Mouse (Mus musculus): ENCODE measurements around the gene Herpud2. TPM values are rescaled to one million over a fixed set of nuclear protein-coding genes. Genes with fewer than 3 reads are reported as not detected.

The Herpud2 gene
- 10 to 100 TPM; 53.6 to 57.1 (median 55.8) TPM for total RNA-seq (2022)

- peak; percentile 69 to 89 for DNase-seq (ENCODE audit: low spot score in 2 of 2)
These were observed at the start of gene Herpud2 for GRCm38 (mm10) chr9:25151611-25152241. Gene Herpud2 (minus strand): TSS chr9:25151820.

DNA sequence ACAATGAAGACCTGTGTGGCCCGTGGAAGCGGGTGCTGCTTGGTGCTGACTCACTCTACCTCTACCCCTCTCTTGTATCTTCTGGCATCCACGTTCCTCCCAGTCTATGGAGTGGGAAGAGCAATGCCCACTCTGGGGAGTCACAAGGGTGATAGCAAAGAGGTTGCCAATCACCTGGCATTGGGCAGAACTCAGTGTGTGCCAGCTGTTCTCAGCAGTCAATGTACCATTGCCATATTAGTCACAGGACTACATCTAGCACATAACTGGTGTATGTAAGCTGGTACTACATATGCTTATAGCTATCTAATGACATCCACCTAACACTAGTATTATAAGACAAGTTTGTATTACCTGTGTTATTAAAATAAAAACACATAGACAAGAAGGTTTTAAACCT is 49.4 kb upstream of the Herpud2 start:
- DNase-seq (ENCODE audit: low spot score in 2 of 2) = no peak

DNA sequence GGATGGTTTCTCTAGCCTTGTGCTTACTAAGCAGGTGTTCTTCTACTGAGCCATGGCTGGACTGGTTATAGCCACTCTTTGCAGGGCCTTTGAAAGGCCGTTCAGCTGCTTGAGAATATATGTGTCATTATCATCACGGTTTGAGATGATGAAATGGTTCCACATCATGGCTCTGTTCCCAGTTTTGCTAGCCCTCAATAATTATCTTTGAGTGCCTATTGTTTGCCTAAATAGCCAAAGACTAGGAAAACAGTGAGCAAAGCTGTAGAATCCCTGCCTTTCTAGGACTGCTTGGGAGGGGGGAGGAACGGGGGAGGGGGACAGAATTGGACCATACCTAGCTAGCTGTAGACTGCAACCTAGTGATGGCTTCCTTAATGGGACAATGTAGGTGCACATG is 48.5 kb upstream of the Herpud2 start:
- no peak for DNase-seq (ENCODE audit: low spot score in 2 of 2)

DNA sequence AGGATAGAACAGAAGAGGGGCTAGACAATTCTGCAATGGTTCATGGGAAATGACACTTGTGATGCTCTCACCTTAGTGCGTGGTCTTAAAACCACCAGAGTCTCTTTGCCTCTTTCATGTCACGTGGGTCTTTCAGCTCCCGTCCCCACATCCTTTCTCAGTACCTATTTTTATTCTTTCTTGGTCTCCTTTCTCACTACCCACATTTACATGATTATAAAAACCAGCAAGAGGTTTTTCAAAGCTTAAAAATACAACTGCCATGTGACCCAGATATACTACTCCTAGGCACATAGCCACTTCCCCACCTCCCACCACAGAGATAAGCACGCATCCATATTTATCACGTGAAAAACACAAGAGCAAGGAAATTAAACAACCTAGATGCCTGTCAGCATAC is 45.1 kb upstream of the Herpud2 start:
- no peak for DNase-seq (ENCODE audit: low spot score in 2 of 2)

- no peak for DNase-seq (ENCODE audit: low spot score in 2 of 2)
These were observed 40.0 kb upstream of the Herpud2 start for GRCm38 (mm10) chr9:25191612-25192011.

- DNase-seq (ENCODE audit: low spot score in 2 of 2) = no peak
These were observed 34.9 kb upstream of the Herpud2 start for GRCm38 (mm10) chr9:25186501-25186900.

DNA sequence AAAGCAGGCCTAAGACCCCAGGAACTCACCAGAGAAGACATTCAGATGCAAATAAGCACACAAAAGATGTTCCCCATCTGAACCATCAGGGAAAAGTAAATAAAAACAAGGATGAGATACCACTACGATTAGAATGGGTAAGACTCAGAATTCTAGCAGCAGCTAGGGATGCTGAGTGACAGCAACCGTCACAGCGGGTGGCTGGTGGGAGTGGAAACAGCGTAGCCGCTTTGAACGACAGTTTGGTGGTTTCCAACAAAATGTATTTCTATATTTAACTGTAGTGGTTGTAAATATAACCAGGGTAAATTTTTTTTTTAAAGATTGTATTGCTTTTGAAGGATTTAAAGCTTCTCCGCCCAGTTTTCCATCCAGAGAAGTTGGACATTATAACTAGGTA is 34.2 kb upstream of the Herpud2 start:
- no peak for DNase-seq (ENCODE audit: low spot score in 2 of 2)

DNA sequence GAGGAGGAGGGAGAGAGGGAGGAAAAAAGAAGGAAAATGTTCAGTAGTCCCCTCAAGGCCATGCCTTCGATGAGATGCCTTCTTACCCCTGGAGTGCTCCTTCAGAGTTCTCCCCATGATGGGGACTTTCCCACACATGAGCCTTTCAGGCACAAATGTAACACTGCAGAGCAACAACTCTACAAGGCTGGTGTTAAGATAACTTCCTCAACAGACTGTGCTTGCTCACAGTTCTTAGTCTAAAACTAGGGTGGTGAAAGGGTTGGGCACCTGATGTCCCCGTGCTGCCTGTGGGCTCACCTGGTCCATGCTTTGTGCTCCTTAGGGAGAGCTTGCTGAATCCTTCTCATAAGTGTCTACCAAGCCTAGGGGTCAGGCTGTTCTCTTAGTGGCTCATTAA is 33.0 kb upstream of the Herpud2 start:
- no peak for DNase-seq (ENCODE audit: low spot score in 2 of 2)

DNA sequence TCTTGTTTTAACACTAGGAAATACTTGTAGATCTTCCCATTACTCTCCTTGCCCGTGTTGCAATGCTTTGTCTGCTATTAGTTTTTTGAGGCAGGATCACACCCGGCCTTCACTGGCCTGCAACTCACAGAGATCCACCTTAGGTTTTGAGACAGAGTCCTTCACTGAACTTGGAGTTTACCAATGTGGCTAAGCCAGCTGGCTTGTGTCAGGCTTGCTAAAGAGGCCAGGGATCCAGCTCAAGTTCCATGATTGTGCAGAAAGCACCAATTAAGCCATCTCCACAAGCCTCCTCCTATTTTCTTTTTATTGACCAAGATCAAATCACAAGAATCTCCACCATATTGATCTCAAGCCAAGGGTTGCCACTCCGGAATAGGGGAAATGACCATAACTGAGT is 26.4 kb upstream of the Herpud2 start:
- DNase-seq (ENCODE audit: low spot score in 2 of 2) = no peak

DNA sequence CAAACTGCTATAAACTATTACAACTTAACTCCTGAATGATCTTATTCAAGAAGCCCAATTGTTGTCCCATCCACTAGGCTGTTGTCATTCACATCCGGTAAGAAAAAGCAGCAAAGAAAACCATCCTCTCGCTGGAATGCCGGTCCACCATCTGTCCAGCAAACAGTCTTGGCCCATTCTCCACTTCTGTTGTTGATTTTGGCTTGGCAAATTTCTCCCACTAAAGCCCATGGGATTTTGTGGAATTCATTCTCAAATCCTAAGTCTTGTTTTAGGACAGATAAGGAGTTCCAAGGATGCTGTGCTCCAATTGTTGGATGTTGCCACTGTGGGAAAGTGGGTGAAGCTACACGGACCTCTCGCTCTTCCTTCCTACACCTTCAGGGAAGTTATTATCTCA is 25.6 kb upstream of the Herpud2 start:
- no peak for DNase-seq (ENCODE audit: low spot score in 2 of 2)

GRCm38 (mm10) chr9:25176562-25176961 is 24.9 kb upstream of the Herpud2 start:
- no peak for DNase-seq (ENCODE audit: low spot score in 2 of 2)

DNA sequence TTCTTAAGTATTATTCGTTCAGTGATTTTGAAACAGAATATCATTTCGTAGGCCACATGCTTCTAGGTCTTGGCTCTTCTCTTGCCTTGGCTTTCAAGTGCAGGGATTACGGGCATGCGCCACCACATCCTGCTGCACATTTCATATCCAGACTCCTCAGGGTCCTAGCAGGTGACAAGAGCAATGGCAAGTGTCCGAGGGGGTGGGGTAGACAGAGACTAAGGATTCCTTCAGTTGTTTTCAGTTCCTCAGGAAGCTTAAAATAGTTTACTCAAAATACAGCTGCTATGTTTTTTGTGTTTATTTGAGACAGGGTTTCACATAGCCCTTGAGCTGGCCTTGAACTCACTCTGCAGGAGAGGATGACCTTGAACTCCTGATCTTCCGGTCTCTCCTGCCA is 24.4 kb upstream of the Herpud2 start:
- no peak for DNase-seq (ENCODE audit: low spot score in 2 of 2)

GRCm38 (mm10) chr9:25175039-25175442 is 23.4 kb upstream of the Herpud2 start:
- peak; percentile 53 to 87 for DNase-seq (ENCODE audit: low spot score in 2 of 2)

DNA sequence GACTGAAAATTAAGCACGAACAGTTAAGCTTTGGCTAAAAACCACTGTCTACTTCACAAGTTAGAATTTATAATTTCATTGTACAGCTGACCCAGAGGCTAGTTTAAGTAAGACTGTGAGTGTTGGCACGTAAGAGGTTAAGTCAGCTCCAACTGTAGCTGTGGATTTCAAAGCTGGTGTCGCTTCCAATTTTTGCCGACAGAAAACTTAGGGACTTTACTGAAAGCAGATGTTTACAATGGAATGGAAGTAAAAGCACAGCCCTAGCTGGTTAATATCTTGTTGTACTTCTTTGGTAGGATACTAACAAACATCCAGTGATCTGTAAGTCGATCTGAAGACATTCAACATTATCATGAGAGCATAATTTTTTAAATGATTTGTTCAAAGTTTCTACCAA is 23.0 kb upstream of the Herpud2 start:
- no peak for DNase-seq (ENCODE audit: low spot score in 2 of 2)

DNA sequence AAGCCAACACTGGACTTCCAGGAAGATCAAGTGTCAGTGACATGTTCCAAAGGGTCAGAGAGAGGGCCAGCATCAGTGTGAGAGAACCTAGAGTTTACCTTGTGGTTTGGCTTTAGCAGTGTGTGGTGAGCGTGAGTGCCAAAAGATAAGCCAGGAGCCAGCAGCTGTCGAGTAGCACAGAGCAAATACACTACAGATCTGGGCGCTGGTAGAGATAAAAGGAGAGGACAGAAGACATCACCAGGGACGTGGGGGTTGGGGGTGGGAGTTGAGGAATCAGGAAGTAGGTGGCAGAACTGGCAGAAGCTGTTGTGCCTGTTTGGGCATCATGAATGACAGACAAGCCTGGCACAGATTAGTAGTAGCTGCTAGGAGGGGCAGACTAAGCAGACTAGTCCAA is 21.6 kb upstream of the Herpud2 start:
- DNase-seq (ENCODE audit: low spot score in 2 of 2) = no peak

- no peak for DNase-seq (ENCODE audit: low spot score in 2 of 2)
These were observed 18.0 kb upstream of the Herpud2 start for GRCm38 (mm10) chr9:25169626-25170025.

DNA sequence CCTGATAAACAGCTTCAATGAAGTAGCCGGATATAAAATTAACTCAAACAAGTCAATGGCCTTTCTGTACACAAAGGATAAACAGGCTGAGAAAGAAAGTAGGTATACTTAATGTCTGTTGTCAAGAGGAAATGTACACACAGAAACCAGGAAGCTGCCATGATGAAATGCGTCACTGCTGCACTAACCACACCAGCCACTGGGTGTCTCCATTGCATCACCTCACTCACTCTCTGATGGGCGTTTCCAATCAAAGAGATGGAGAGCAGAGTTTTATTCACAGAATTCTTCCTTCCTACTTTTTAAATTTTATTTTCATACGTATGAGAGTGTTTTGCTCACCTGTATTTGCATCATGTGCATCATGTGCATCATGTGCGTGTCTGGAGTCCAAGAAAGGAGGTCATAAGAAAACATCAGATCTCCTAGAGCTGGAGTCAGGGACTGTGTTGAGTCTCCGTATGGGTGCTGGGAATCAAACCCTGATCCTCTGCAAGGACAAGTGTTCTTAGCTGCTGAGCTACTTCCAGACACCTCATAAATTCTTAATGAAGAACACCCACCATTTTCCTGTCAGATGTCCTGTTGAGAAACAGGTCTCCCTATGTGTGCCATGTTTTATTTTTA is 16.0 kb upstream of the Herpud2 start:
- DNase-seq (ENCODE audit: low spot score in 2 of 2) = peak in 1 of 2 experiments; percentile 79

- DNase-seq (ENCODE audit: low spot score in 2 of 2) = no peak
These were observed 6.6 kb upstream of the Herpud2 start for GRCm38 (mm10) chr9:25158218-25158617.

- DNase-seq (ENCODE audit: low spot score in 2 of 2) = no peak
These were observed 4.8 kb upstream of the Herpud2 start for GRCm38 (mm10) chr9:25156377-25156776.

- DNase-seq (ENCODE audit: low spot score in 2 of 2) = no peak
These were observed 1.4 kb upstream of the Herpud2 start for GRCm38 (mm10) chr9:25153066-25153465.

DNA sequence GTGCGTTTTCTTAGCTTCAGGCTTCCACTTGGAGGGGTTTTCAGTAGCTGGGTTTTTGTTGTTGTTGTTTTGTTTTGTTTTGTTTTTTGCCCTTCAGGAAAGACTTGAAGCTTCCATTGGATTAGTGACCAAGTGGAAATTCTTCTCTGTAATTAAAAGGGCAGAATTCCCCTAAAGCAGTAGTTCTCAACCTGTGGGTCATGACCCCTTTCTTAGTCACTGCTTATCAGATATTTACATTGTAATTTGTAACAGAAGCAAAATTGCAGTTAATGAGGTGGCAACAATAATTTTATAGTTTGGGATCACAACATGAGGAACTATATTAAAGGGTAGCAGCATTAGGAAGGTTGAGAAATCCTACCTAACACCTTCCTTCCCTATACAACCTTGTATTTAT is 837 bp upstream of the Herpud2 start:
- DNase-seq (ENCODE audit: low spot score in 2 of 2) = no peak

GRCm38 (mm10) chr9:25150791-25151610 is 619 bp downstream of the Herpud2 start:
- DNase-seq (ENCODE audit: low spot score in 2 of 2) = peak; percentile 23 to 49

DNA sequence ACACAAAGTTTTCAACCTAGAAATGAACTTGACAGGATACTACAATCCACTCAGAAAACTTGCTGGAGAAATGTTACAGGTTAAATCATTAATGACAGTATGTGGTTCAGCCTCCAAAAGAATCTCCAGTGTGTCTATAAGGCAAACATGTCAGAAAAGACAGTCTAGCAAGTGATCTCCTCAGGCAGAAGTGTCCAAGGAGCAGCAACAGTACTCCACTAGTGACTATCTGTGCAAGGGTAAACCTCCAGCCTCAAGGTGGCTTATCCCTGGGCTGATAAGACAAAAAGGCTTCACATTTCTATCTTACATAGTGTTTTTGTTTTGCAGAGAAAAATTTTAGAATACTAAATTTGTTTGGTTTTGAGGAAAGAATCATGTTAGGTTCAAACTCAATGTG is 2.9 kb downstream of the Herpud2 start:
- DNase-seq (ENCODE audit: low spot score in 2 of 2) = no peak
